Mouse (Mus musculus): ENCODE measurements around the gene Ehbp1l1. TPM values are rescaled to one million over a fixed set of nuclear protein-coding genes. Genes with fewer than 3 reads are reported as not detected.

The Ehbp1l1 gene
- total RNA-seq, 2 experiments from 2014 or later: 124 to 141 TPM

DNA sequence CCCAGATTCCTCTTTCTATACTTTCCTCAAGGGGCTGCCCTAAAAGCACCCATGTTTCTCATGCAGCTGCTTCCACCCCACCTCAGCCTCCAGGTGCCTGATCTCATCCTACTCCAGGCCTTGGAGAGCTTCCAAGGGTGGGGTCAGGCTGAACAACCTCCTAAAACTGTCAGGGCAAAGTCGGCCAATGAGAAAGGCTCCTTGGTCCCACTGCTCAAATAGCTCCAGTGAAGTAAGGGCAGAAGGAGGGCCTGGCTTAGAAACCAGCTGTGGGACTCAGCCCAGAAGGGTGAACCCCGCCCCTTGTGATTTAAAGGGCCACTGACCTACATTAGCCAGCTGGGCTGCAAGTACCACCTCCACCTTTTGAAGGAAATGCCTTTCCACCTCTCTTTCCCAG, 12.4 kb downstream of the Ehbp1l1 start:
- peak; percentile 75 to 83 for DNase-seq
- intact Hi-C loops (cut with DNase I): loop anchor here (2.0 kb wide), 1 partner anchor 67 kb away; no protein-coding TSS in a partner anchor

DNA sequence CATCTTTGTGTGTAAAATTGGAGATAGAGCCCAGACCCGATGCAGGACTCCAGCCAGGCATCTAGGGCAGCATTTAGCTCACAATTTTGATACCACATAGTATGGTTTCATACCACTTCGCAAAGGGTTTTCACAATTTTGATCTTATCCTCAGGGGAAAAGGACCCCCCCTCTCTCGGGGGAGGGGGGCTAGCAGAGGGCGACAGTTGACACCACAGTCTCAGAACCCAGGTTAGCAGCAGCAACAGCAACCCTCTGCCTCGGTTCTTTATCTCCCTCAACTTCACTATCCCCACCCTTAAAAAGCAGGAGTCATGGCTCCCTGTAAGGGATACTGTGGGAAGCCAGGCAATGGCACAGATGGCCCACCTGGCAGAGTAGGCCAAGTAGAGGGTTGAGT, 12.9 kb downstream of the Ehbp1l1 start:
- no peak for DNase-seq
- intact Hi-C loops (cut with DNase I): loop anchor here (2.0 kb wide), 1 partner anchor 68 kb away; no protein-coding TSS in a partner anchor

DNA sequence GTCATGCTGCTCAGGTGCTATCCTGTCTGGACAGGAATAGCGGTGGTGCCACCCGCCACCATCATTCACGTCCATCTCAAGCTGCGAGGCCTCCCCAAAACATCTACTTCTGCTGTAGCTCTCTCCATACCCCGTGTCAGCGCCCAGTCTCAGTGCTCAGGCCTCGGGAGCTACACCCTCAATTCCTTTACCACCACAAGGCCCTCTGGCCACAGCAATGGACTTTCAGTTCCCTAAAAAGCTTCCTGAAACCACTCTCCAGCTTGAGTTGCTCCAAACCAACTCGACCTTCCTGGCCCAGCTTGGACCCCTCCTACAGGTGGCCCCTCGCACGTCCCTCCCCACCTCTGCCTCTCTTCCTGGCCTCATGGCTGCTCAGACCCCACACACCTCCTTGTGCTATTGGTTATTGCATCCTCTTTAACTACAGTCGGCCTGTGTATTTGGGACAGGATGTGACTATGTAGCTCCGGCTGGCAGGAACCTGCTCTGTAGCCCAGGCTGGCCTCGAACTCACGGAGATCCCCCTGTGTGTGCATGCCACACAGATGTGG, 14.1 kb downstream of the Ehbp1l1 start:
- DNase-seq: no peak
- intact Hi-C loops (cut with DNase I): loop anchor here (2.0 kb wide), 2 partner anchors 13 to 69 kb away; no protein-coding TSS in a partner anchor

DNA sequence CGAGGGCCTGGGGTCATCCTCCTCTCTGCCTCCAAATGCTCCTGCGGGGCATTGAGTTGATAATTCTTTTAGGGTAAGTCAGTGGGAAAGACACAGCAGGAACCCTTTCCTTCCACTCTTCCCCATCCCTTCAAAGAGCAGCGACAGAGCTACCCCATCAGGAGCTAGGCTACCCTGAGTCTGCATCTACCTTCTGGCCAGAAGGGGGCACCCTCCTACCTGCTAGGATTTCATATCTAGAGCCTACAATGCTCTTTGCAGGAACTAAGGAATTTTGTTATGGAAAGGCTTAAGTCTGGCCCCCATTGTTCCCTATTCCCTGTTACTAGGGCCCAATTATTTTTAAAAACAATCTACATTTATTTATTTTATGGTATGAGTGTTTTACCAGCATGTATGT, 14.9 kb downstream of the Ehbp1l1 start:
- peak; percentile 73 to 85 for DNase-seq
- intact Hi-C loops (cut with DNase I): loop anchor here (2.0 kb wide), 1 partner anchor 14 kb away; no protein-coding TSS in a partner anchor

DNA sequence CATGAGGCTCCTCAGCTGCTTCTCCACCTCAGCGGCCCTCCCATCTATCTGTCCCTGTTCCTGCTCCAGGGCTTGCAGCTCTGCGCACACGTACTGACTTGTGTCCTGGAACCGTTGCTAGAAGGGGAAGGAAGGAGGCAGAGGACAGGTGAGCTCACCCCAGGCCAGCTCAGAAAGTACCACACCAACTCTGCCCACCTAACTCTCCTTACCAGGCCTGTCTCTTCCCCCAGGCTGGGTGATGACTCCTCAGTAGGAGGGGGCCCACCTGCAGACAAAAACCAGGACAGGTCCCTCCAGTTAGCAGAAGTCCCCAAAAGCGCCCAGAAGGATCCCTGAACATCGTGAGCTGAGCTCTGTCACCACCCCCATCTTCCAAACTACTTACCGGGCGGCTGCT, 15.5 kb downstream of the Ehbp1l1 start:
- intact Hi-C loops (cut with DNase I): loop anchor here (2.0 kb wide), 1 partner anchor 14 kb away; no protein-coding TSS in a partner anchor
- no peak for DNase-seq

DNA sequence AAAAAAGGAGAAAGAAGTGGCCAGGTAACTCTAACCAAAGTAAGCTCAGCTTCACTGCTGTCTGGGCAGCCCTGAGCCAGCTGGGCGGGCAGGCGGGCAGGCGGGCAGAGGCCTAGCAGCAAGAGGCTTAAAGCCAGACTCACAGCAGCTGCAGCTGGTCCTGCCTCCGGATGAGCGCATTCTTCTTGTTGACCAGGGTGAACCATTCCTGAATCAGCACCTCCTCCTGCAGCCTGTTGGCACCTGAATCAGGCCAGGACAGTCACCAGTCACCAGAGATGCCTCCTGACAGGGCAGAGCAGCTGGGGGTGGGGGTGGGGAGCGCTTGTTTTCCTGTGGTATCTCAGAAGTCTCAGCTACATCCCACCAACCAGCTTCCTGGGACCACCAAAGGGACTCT, 16.0 kb downstream of the Ehbp1l1 start:
- intact Hi-C loops (cut with DNase I): loop anchor here (2.0 kb wide), 1 partner anchor 15 kb away; no protein-coding TSS in a partner anchor
- no peak for DNase-seq

DNA sequence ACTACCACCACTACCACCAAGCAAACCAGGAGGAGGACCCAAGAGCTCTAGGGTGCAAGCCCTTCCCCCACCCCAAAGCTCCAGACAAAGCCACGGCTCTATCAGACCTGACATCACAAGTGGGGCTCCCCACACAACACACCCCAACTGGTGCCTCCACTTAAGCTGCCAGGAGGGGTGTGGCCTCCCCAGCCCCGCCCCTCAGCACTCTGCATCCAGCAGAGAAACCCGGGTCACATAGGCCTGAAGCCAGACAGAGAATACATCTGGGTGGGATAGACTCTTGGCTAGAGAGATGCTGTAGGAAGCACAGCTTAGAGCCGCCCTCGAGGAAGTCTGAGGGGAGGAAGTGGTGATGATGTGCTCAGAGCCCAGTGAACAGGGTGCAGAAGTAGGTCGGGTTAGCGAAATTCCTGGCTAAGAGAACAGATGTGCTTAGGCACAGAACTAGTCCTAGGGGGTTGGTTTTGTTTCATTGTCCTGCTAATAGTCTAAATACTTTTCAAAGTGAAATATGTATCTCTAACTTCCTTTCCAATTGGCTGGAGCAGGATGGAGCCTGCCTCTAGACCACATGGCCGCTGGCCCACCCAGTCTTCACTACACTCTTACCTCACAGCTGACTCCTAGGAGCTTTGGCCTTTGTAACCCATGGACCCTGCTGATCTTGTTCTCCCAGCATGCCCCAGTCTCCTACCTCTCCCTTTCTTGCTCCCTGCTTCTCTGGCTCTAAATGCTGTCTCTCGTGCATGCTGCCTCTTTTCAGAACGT, 21.1 kb downstream of the Ehbp1l1 start:
- peak in 1 of 2 experiments; percentile 64 for DNase-seq
- intact Hi-C loops (cut with DNase I): no loop called here

DNA sequence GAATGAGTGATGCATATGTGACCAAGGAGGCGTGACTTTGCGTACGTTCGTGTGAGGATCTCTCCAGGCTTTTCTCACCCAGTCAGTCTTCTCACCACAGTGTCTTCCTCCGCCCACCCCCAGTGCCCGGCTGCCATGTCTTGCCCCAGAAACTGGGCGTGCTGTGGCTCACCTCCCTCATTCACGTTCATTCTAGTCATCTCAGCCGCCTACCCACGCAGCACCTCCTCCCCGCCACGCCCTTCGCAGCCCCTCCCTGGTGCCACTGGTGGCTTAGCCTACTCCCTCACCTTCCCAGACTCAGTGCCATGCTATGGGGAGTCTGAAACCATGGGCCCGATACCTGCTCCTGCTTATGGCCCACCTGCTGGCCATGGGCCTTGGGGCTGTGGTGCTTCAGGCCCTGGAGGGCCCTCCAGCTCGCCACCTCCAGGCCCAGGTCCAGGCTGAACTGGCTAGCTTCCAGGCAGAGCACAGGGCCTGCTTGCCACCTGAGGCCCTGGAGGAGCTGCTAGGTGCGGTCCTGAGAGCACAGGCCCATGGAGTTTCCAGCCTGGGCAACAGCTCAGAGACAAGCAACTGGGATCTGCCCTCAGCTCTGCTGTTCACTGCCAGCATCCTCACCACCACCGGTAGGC, 21.8 kb downstream of the Ehbp1l1 start, which contains the start of gene Kcnk7:
Kcnk7 (plus strand) TSS at position 205 of the 638 bp plus-strand sequence.
- intact Hi-C loops (cut with DNase I): no loop called here
- no peak for DNase-seq

DNA sequence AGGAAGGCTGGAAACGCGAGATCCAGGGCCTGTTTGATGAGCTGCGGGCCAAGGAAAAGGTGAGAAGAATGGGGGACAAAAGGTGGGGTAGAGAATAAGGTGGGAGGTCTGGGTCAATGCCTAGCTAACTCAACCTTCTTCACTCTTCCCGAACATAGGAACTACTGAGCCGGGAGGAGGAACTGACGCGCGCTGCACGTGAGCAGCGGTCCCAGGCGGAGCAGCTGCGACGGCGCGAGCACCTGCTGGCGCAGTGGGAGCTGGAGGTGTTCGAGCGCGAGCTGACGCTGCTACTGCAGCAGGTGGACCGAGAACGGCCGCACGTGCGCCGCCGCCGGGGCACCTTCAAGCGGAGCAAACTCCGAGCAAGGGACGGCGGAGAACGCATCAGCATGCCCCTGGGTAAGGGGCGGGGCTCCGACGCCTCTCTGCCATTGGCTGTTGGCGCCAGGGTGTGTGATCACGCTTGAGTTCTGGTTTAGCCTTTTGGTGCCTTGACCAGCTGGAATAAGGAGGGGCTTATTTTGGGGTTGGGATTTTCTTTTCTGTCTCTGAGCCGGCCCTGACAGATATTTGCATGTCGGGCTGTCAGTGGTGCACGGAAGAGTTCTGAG, 30.2 kb downstream of the Ehbp1l1 start:
- no peak for DNase-seq
- intact Hi-C loops (cut with DNase I): no loop called here

DNA sequence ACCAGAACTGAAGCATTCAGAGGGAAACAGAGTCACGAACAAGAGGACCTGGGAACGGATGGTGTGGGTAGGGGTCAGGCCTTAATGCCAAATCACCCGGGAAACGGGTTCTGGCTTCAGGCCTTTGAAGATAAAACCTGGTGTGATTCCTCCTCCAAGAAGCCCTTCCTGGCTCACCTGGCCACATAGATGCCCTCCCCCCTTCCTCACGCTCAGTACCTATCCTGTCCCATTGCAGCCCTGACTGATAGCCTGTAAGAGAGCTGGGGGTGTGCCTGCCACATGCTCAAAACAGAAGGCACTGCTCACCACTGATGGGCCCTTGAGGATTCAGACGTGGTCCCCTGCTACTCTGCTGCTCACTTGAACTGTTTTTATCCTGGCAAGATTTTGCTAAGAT, 32.3 kb downstream of the Ehbp1l1 start:
- intact Hi-C loops (cut with DNase I): no loop called here
- DNase-seq: no peak

DNA sequence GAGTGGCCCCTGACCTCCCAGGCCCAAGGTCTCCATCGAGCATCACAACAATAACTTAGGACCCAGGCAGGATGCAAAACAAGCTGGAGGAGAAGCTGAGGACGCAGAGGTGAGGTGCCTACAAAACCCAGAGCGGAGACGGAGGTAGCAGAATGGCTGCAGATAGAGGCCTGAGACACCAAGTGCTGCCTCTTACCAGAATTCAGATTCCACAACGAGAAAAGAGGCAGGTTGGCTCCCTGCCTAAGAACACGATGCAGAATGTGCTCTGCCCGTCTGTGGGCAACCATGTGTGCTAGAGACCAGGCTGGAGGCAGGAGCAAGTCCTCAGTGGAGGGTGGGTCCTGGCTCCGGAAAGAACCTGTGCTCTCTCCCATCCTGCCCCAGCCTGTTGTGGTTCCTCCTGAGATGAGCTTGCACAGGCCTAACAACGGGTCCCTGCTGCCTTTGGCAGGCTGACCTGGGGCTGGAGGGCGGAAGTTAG, 33.2 kb downstream of the Ehbp1l1 start:
- intact Hi-C loops (cut with DNase I): no loop called here
- DNase-seq: peak in 1 of 2 experiments; percentile 28

DNA sequence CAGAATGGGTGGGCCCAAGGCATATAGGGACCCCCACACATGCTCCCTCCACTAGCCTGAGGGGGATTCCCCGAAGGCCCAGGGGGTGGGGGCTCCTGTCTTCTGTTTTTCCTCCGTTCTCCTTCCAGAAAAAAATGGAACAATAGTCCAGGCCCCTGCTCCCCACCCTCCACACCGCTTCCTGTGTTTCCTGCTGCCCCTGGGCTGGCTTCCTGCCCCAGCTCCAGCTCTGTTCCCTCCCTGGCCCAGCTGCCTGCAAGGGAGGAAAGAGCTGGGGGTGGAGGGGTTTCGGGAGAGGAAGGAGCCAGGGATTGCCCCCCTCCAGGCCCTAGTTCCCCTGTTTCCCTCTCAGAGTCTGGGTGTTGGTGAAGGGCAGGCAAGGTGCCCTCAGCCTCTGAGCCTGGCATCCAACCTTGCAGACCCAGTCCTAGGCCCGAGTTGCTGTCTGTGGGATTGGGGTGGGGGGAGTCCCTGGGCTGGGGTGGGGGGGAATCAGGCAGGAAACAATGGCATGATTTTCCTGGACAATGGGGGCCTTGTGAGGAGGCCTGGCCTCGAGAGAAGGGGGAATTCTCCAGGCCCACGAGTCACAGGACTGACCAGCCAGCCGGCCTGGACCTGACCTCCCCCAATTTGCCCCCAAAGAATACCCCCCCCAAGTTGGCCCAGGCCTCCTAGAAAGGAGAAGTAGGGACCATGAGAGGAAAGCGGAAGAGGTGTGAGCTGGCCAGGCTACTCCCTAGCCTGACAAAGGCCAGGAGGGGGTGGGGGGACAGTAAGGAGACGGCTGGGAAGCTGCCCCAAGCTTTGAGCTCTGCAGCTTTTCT, 33.8 kb downstream of the Ehbp1l1 start:
- DNase-seq: peak; percentile 77 to 81
- intact Hi-C loops (cut with DNase I): no loop called here

DNA sequence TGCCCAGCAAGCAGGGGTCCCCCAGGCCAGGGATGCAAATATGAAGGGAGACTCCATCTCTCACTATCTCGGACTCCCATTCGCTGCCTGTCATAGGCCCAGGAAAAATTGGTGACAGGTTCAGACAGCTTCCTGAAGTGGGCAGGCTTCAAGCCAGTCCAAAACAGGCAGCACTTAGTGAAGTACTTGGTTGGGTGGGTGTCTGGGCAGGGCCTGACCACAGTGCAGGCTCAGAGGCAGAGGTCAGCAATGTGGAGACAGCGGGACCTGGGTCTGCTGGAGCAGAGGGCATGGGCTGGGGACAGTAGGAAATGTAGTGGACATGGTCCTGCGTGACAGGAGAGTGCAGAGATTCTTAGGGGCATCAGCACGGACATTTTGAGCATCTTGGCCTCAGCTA, 34.5 kb downstream of the Ehbp1l1 start:
- DNase-seq: peak in 1 of 2 experiments; percentile 31

DNA sequence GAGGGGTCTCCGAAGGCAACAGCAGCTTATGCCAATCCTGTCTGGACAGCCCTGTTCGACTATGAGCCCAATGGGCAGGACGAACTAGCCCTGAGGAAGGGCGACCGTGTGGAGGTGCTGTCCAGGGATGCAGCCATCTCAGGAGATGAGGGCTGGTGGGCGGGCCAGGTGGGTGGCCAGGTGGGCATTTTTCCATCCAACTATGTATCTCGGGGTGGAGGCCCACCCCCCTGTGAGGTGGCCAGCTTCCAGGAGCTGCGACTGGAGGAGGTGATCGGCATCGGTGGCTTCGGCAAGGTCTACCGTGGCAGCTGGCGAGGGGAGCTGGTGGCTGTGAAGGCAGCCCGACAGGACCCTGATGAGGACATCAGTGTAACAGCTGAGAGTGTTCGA, 35.8 kb downstream of the Ehbp1l1 start:
- DNase-seq: peak in 1 of 2 experiments; percentile 26

More for the DNA sequence above, 34.5 kb downstream of the Ehbp1l1 start:
- intact Hi-C loops (cut with DNase I): loop anchor here (2.0 kb wide), 1 partner anchor 35 kb away; the partner anchor contains the start of gene Ehbp1l1

DNA sequence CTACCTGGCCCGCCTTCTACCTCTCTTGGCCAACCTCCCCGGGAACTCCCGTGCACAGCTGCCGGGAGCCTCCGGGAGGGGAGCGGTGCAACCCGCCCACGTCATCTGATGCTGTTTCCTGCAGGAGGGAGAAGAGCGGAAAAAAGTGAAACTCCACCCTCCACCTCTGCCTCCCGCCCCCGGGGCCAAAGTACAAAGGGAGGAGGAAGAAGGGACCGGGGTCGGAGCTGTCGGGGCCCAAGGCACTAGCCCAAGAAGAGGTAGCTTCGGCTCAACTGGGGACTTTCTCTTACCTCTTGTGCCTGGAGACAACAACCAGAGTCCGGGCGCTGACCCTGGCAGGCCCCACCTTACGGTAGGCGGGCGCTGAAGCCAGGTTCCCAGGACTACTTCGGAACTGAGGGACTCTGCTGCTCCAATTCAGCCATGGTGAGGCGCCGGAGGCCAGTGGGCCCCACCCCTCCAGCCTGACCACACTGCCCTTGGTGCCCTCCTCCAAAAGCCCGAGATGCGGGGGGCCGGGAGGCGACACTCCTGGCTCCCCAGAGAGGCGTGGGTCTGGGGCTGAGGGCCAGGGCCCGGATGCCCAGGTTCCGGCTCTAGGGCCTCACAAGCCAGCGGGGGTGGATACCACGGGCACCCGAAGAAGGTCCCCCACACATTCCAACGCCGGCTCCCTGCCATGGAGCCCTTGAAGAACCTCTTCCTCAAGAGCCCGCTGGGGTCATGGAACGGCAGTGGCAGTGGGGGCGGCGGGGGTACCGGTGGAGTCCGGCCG, 36.4 kb downstream of the Ehbp1l1 start:
- intact Hi-C loops (cut with DNase I): loop anchor here (2.0 kb wide), 1 partner anchor 37 kb away; the partner anchor contains the start of gene Ehbp1l1
- peak; percentile 88 for DNase-seq

More for the DNA sequence above, 35.8 kb downstream of the Ehbp1l1 start:
- intact Hi-C loops (cut with DNase I): loop anchor here (2.0 kb wide), 1 partner anchor 36 kb away; the partner anchor contains the start of gene Ehbp1l1

DNA sequence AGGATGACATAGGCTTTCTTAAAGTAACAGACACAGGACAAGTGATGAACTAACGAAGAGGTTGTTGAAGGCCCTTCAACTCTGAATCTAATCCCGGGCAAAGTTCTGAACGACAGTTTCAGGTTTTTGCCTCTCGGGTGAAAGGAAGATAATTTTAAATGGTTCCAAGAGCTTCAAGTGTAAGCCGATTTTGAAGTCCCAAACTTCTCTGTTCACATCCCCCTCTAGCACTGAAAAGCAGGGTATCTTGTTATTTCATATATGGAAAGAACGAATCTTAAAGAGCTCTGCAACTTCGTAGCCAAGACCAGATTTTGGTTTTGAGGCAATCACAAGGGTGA, 37.1 kb downstream of the Ehbp1l1 start:
- no peak for DNase-seq
- intact Hi-C loops (cut with DNase I): no loop called here

DNA sequence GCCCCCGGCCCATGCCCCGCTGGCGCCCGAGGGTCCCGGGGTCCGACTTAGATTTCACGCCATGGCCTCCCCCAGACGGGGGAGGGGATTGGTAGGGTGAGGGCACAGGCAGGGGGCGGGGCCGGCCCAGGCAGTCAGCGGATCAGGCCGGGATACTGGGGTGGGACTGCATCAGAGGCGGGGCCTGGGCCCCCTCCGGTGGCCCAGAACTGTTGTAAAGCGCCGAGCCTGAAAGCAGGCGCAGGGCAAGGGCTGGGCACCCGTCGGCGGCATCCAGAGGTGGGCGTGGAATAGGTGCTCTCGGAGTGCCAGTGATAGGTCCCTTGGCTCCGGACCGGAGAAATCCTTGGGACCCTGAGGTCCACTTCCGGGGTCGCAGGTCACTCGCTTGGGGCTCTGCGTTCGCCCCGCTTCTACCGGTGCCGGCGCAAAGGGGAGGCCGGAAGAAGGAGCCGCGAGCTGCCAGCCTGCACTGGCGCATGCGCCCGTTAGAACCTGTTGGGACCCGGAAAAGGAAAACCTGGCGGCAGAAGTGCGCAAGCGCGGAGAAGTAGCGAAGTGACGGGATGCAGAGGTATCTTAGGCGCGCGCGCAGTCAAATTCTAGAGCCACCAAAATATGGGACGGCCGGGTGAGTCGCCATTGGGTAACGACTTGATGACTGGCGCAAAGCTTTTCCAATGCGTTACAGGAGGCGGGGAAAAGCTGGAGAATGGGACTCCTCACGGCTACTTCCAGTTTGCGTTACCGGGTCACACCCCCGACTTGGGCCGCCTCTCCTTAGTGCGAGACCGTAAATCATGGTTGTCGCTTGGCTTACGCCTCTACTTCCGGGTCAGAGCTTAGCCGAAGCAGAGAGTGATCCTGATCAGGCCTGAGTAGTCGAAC, 37.7 kb downstream of the Ehbp1l1 start, which contains the start of the genes Map3k11 and Pcnx3:
Map3k11 (plus strand) TSS at position 543 of the 888 bp plus-strand sequence.
Pcnx3 (minus strand) TSS at position 709 of the 888 bp plus-strand sequence.
- intact Hi-C loops (cut with DNase I): no loop called here
- DNase-seq: peak; percentile 95 to 96

DNA sequence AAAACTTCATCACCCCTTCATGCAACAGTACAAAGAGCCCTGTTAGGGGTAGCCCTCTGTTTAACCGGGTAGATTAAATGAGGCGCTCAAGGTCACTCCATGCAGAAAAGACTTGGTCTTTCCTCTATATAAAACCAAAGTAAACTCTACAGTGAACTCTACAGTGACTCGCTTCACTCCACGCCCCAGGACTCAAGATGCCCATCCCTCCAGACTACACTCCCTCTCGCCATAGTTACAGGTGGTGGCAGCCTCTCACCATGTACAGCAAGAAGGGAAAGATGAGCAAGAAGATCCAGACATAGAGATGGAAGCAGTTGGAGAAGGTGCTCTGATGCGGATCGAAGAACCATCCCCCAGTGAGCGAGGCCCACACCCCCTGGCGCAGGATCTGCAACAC, 38.4 kb downstream of the Ehbp1l1 start:
- no peak for DNase-seq
- intact Hi-C loops (cut with DNase I): no loop called here

All from heart, postnatal 14 days (tissue).